Mouse (Mus musculus) macrophage (primary cell): ENCODE data around the gene Gas1. TPM values are rescaled to one million over a fixed set of nuclear protein-coding genes. Genes with fewer than 3 reads are reported as not detected.

Source experiments
- H3K27ac ChIP-seq: fragments of 350-480 bp; formaldehyde crosslinking; 2 replicates; pipeline ENCODE4 v1.9.0; 2021
- H3K36me3 ChIP-seq: fragments of 350-480 bp; formaldehyde crosslinking; 2 replicates; pipeline ENCODE4 v1.9.0; 2021; ENCODE audit errors: inconsistent target
- H3K4me3 ChIP-seq: fragments of 350-480 bp; formaldehyde crosslinking; 2 replicates; pipeline ENCODE4 v1.9.0; 2021; ENCODE audit errors: inconsistent target
- H3K79me2 ChIP-seq: fragments of 350-480 bp; formaldehyde crosslinking; 2 replicates; pipeline ENCODE4 v1.9.0; 2021; ENCODE audit errors: inconsistent target
- WGBS: methylation state at CpG from one replicate; pipeline ENCODE4 v1.1.7; 2026; ENCODE audit warnings: inconsistent platforms; ENCODE audit not compliant: missing documents; 5-methylcytosine and 5-hydroxymethylcytosine counted together
- polyA plus RNA-seq: library from polyadenylated mRNA; stranded (reverse); fragments of 250-400 nt; gene quantifications from 3 replicates; pipeline ENCODE4 v1.2.4, GENCODE M21; 2018; ENCODE audit warnings: inconsistent platforms
- total RNA-seq, 78 experiments: library from RNA; depleted of rRNA; stranded (reverse); fragments of 250-400 nt; gene quantifications; 1 replicate in 9 of 78; 2 replicates in 24 of 78; 3 replicates in 43 of 78; 4 replicates in 2 of 78; pipeline ENCODE4 v1.2.4; 2018; ENCODE audit warnings: inconsistent platforms in 56 of 78

The Gas1 gene
- total RNA-seq (2018; cell fraction: chromatin; rRNA removed), result 10 to 100 TPM in 1 of 26 experiments, under 1 TPM in 1, not detected in 24; 0.21 to 24.8 TPM
- under 1 TPM in 2 of 26 experiments, not detected in 24; 0.08 to 0.48 TPM for total RNA-seq (2018; cell fraction: cytosol; rRNA removed)
- total RNA-seq (2018; cell fraction: nucleus; rRNA removed), result 1 to 10 TPM in 1 of 26 experiments, not detected in 25; 4.2 TPM
- 0.04 TPM in 1 of 3 replicates, not detected in the others for polyA plus RNA-seq

DNA sequence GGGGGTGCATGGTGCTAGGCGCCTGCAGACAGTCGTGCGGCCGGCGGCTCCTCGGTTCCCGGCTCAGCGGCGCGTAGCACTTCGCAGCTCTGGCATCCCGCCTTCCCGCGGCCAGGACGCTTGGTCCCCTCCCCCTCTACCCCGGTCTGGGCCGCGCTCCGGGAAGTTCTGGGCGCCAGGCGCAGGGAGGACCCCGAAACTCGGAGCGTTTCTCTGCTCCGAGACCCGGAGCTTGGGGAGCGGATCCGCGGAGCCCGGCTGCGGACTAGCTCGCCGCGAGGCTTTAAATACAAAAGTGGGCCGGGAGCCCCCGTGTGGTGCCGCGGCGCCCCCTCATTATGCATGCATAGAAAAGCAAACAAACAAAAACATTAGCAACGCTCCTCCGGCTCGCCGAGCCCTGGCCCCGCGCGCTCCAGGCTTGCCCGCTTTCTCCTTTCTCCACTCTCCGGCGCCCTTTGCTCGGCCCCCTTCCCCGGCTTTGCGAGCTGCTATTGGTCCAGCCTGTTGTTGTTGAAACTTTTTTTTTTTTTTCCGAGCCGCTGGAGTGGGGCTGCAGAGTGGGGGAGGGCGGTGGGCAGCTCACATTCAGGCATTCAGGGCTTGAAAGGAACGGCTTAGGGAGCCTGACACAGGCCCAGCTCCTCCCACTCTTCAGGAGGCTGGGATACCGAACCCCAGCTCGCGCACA, at the start of gene Gas1:
TSS of gene Gas1 (minus strand) at position 260 of the 691 bp plus-strand sequence.
- Histone ChIP-seq H3K27ac (no peak within 1 kb of the TSS), H3K79me2 (no peaks in the 10 kb centered on the region), H3K4me3 (peak within 1 kb of the TSS; percentile 4; the same call in 1 of the 2 replicates), H3K36me3 (no peaks in the 10 kb centered on the region)
- under 1% methylated on average over 48 of the region's 59 CpGs for WGBS

DNA sequence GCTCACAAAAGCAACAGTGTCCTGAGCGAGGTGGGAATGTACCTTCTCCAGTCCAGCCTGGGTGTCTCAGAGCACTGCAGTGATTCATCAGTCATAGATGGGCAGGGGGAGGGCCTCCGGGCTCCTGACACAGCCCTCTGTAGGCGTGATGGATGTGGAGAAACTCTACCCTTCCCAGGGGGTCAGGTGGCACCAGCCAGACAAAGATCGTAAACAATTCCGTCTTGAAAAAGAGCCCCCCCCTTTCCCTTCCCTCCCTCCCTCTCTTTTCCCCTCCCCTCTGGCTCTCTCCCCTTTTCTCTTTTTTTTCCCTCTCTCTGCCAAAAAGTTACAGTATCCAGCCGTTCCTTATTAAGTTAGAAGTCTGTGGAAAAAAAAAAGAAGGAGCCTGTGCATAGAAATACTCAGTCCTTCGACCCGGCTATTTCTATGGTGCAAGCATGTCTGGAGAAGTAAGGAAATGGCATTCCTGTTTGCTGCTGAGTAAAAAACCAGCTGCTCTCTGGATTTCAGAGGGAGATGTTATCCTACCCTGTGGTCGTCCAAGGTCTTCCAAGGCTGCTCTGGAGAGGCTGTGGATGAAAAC, 49.2 kb upstream of the Gas1 start:
- Histone ChIP-seq H3K79me2 (no peaks in the 10 kb centered on the region), H3K36me3 (no peaks in the 10 kb centered on the region), H3K27ac (no peak overlapping the region), H3K4me3 (no peak overlapping the region)
- 50% methylated on average over 9 of the region's 9 CpGs for WGBS

DNA sequence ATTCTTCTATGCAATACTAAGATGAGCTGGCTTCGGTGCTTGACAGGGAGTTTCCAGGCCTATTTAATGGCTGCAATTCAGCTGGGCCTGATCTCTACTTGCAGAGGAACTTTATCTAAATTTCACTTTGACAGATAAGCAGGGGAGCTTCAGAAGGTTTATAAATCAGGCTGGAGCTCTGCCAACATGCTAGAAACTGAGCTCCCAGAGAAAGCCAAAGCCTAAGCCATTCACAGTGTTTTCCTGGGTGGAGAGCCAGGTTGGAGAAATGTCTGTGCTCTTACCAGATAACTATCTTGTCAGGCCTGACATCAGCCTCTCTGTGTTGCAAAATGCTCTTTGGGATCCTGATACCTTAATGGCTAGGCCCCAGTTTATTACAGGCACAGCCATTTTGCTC, 48.6 kb upstream of the Gas1 start:
- Histone ChIP-seq H3K27ac (no peak overlapping the region), H3K36me3 (no peaks in the 10 kb centered on the region), H3K4me3 (no peak overlapping the region), H3K79me2 (no peaks in the 10 kb centered on the region)
- WGBS, result 61% methylated on average over 1 of the region's 1 CpGs

DNA sequence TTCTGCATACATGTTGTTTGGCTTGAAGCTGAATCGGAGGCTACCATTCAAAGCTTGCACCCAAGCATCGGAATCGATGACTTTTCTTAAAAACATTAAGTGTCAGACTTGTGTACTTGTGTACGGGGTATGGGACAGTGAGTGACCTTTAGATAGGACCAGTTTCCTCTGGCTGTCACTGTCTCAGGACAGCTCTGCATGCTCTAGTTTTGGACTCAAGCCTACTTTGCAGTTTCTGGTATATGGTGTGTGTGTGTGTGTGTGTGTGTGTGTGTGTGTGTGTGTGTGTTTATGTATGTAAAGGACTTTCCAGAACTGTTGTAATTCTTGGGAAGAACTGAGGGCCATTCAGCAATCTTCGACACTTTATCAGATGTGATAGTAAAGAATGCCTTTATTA, 48.1 kb upstream of the Gas1 start:
- Histone ChIP-seq H3K4me3 (no peak overlapping the region), H3K79me2 (no peaks in the 10 kb centered on the region), H3K36me3 (no peaks in the 10 kb centered on the region), H3K27ac (no peak overlapping the region)
- WGBS, result 92% methylated on average over 5 of the region's 5 CpGs

DNA sequence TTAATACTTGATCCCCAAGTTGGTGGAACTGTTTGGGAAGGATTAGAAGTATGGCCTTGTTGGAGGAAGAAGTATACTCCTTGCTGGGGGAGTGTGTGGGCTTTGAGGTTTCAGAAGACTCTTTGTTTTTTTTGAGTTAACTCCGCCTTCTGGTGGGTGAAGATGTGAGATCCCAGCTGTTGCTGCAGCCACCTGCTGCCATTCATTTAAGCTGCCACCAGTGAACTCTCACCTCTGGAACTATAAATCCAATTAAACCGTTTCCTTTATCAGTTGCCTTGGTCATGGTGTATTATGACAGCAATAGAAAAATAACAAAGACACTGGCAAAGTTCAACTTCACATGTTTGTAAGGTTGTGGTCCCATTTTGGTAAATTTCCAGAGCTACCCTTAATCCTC, 46.6 kb upstream of the Gas1 start:
- H3K27ac ChIP-seq, result no peak overlapping the region
- H3K4me3 ChIP-seq, result no peak overlapping the region
- H3K36me3 ChIP-seq, result no peaks in the 10 kb centered on the region
- no peaks in the 10 kb centered on the region for H3K79me2 ChIP-seq
- WGBS, result 88% methylated on average over 2 of the region's 2 CpGs

DNA sequence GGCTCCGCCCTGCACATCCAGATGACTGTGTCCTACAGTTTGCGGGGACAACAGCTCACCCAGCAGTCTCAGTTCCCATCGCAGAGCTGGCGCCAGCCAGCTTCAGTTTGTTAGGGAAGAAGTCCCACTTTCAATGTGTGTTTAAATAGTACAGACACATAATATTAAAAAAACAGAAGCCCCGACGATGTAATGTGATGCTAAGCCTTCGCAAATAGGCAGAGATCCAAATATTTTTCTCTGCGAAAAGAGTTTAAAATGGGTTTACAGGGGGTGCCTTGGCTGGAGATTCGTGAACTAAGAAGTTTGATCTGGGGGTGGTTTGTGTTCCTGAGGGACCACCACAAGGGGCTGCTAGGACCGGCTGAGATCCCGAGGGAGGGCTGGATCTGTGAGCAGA, 45.2 kb upstream of the Gas1 start:
- WGBS, result 95% methylated on average over 11 of the region's 11 CpGs
- Histone ChIP-seq H3K36me3 (no peaks in the 10 kb centered on the region), H3K79me2 (no peaks in the 10 kb centered on the region), H3K27ac (no peak overlapping the region), H3K4me3 (no peak overlapping the region)

DNA sequence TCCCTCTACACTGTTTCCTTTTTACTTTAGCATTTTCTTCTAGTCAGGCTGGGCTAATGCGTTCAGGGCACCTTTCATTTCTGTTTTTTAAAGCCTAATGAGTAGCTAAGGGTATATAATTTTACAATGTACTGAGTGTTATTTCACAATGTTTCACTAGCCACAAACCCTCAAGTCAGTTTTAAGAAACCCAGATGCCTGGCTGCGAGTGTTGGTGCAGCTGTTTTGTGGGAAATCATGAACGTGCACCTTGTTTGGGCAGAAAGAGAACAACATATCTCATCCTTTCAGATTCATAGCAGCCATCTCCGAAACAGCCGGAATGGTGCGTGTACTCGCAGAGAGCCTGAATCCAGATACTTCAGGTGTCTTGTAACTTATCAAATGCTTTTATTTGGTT, 36.7 kb upstream of the Gas1 start:
- H3K36me3 ChIP-seq, result no peaks in the 10 kb centered on the region
- no peak overlapping the region for H3K27ac ChIP-seq
- no peaks in the 10 kb centered on the region for H3K79me2 ChIP-seq
- H3K4me3 ChIP-seq, result no peak overlapping the region
- 67% methylated on average over 7 of the region's 7 CpGs for WGBS

DNA sequence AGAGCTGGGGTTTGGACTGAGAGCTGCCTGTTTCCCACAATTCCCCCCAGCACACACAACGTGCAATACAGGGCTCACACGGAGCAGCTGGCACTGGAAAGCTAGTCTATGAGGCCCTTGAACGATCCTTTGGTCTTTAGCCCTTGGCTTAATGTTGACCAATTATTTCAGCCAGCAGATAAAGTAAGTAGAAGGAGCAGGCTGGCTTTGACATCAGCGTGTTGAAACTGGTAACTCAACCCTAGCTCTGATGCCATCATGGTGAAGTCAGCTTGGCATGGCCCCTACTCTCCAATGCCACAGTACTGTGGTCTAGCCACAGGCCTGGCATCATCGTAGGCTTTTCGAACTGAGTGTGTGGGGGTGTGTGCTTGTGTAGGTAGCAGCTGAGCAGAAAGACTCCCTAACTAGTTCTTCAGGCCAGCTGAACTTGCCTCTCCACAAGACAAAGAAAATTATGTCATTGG, 30.0 kb upstream of the Gas1 start:
- H3K79me2 ChIP-seq, result no peaks in the 10 kb centered on the region
- H3K27ac ChIP-seq, result no peak overlapping the region
- no peak overlapping the region for H3K4me3 ChIP-seq
- H3K36me3 ChIP-seq, result no peaks in the 10 kb centered on the region
- 86% methylated on average over 6 of the region's 6 CpGs for WGBS

DNA sequence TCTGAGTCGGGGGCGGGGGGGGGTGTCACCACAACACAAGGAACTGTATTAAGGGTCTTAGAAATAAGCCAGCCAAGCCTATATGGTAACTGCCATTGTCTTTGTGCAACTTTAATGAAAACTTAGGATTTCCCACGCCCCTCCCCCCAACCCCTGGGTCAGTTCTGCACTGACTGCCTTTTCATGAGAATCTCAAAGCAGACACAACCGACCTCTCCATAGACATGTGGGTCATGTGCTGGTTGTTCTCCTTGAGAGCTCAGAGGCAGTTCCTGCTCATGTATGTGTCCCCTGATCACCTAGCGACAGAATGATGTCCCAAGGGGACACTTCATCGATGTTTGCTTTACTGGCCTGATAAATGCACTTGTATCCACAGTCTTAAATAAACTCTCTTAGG, 27.6 kb upstream of the Gas1 start:
- Histone ChIP-seq H3K4me3 (no peak overlapping the region), H3K79me2 (no peaks in the 10 kb centered on the region), H3K36me3 (no peaks in the 10 kb centered on the region), H3K27ac (no peak overlapping the region)
- WGBS, result 86% methylated on average over 6 of the region's 6 CpGs

DNA sequence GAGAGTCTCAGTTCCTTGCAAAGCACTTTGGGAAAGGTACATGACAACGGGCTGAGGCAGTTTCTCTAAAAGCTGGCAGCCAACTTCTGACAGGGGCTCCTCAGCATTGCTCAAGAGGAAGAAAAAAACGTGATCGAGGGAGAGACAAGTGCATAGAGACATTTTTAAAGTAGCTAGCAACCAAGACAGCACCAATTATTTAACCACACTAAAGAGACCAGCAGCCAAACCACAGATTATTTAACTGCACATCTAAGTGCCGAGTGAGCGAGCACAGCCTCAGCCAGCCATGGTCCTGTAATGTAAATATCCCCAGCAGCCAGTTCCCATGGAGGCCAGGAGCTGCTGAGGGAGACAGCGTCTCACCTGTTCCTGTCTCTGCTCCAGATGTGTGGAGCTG, 16.1 kb upstream of the Gas1 start:
- H3K79me2 ChIP-seq, result no peaks in the 10 kb centered on the region
- no peak overlapping the region for H3K27ac ChIP-seq
- no peak overlapping the region for H3K4me3 ChIP-seq
- no peaks in the 10 kb centered on the region for H3K36me3 ChIP-seq
- 7% methylated on average over 6 of the region's 6 CpGs for WGBS

DNA sequence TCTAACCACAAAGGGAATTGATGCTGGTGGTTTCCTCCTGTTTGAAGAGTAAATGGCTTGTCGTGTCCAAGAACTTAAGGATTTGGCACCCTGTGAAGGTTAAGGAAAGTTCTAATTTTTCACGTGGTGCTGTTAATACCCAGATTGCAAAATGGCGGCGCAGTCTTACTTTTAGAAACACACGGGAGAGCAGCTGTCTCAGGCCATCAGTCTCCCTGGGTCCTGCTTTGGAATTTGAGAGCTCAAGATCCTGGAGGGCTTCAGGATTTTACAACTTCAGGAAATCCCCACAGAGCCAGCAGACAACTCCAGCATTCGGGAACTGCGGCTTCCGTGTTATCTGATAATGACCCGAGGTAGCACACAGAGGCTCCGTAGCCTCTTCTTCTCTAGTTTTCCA, 12.8 kb upstream of the Gas1 start:
- 64% methylated on average over 10 of the region's 10 CpGs for WGBS
- Histone ChIP-seq H3K36me3 (no peaks in the 10 kb centered on the region), H3K4me3 (no peak overlapping the region), H3K27ac (no peak overlapping the region), H3K79me2 (no peaks in the 10 kb centered on the region)

DNA sequence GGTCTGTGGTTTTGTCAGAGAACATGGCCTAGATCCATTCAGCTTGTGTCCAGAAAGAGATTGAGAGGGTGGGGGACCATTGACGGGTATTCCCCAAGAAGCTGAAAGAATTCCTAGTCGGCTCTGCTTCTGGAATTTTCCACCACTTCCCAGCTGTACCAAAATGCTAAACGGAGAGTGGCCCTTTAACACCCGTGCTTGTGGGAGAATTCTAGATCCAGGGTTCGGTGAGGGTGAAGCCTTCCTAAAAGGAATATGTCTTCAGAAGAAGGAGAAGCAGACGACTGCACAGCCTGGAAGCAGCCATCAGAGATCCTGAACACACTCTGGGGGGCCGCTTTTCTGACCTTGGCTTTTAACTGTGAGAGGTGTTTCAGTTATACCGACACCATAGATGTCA, 11.8 kb upstream of the Gas1 start:
- no peak overlapping the region for H3K27ac ChIP-seq
- H3K79me2 ChIP-seq, result no peaks in the 10 kb centered on the region
- no peak overlapping the region for H3K4me3 ChIP-seq
- 93% methylated on average over 8 of the region's 8 CpGs for WGBS
- no peaks in the 10 kb centered on the region for H3K36me3 ChIP-seq

DNA sequence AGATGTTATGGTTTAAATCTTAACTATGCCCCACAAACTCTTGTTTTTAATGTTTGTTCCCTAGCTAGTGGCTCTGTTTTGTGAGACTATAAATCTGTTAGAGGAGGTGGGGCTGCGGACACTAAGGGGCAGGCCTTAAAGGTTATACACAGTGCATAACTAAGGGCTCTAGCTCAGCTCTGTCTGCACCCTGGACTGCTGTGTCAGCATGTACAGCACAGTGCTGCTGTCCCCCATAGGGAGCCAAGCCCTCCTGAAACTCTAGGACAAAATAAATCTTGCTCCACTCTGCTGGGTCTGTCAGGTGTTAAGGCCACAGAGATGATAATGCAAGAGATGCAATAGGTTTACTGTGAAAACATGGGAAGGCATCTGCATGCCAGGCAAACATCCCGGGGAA, 10.1 kb upstream of the Gas1 start:
- WGBS, result 90% methylated on average over 2 of the region's 2 CpGs
- no peak overlapping the region for H3K4me3 ChIP-seq
- H3K36me3 ChIP-seq, result no peaks in the 10 kb centered on the region
- no peaks in the 10 kb centered on the region for H3K79me2 ChIP-seq
- H3K27ac ChIP-seq, result no peak overlapping the region

DNA sequence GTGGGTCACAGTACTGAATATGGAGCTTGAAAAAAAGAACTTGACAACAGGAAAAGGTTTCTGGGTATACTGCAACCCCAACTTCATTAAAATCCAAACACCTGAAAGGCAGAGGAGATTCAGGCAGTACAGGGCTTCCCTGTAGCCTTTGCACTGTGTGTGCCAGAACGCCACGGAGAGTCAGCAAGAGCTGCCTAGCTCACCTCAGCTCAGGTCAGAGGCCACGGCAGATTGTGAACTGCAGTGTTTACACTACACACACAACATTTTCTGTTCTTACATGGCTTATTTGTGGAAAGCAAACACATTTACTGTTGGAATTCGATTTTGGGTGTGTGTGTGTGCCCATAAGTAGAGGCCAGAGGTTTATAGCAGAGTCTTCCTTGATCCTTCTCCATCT, 5.2 kb upstream of the Gas1 start:
- Histone ChIP-seq H3K79me2 (no peaks in the 10 kb centered on the region), H3K4me3 (no peak overlapping the region), H3K36me3 (no peaks in the 10 kb centered on the region), H3K27ac (no peak overlapping the region)
- 81% methylated on average over 4 of the region's 4 CpGs for WGBS

DNA sequence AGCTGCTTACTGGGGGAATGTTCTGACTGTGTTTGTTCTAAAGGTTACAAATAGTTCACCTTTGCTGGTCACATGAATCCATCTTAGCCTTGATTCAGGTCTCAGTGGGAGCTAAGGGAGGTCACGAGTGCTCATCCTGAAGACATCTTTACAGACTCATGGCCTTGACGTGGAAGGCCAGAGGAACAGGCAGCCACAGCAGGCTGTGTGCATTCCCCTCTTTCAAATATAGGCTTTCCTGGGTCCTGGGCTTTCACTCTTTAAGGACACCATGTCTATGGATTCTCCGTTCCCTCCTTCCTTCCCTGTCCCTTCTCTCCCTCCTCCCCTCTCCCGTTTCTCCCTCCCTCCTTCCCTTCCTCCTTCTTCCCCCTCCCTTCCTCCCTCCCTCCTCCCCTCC, 2.5 kb upstream of the Gas1 start:
- Histone ChIP-seq H3K27ac (no peak overlapping the region), H3K79me2 (no peaks in the 10 kb centered on the region), H3K4me3 (no peak overlapping the region), H3K36me3 (no peaks in the 10 kb centered on the region)
- WGBS, result 95% methylated on average over 4 of the region's 4 CpGs
